In the genomic region with DNA sequence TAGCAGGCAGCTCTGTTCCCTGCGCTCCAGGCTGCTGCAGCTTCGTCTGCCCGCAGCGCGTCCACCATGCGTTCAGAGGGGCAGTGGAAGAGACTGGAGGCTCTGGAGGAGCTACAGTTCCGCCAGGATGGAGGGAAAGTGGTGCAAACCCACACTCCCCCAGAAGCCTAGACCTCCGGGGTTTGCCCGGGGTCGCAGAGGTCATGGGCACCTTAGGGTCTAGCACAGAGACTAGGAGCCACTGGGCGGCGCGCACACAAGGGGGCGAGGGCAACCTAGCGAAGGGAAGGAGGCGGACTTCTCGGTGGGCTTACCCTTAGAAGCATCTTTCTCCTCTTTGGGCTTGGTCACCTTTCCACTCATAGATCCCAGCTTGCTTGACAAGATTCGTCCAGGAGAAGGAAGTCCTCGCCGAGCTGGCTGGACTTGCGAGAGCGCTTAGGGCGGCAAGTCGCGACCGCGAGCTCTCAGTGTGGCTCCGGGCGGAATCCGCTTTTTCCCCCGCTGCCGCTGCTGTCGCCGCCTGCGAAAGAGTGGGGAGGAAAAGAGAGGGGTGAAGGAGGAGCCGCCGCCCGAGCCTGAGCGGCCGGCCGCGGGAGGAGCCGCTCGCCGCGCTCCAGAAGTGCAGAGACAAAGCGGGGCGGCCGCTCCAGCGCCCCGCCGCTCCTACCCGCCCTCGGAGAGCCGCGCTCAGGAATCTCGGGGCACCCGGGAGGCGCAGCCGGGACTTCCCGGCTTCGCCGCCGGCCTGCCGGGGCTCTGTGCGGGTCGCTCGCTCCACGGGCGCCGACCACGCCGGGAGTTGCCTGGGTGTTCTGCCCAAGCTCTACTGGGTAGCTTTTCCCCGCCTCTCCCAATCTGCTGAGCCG, we compare ENCODE assay signal across 8 mouse cellular contexts. TPM values are rescaled to one million over a fixed set of nuclear protein-coding genes. Genes with fewer than 3 reads are reported as not detected.
DNase-seq lines count a peak whose midpoint lies in the region; ATAC-seq and TF ChIP-seq lines count a peak whose summit lies in the region.

No protein-coding gene starts in this region.

- peak; percentile 63 for ATAC-seq in cerebellum, adult (ENCODE audit: insufficient number of reproducible peaks, low FRiP score, low TSS enrichment)
- ATAC-seq in forebrain, embryonic 14.5 days, result peak; percentile 70
- peak; percentile 74 for ATAC-seq in hindbrain, embryonic 16.5 days
- peak; percentile 72 for ATAC-seq in limb, embryonic 13.5 days (ENCODE audit: low FRiP score, low read depth)
- peak; percentile 61 for ATAC-seq in midbrain, postnatal 0 days (ENCODE audit: low FRiP score)
- ATAC-seq in stomach, embryonic 16.5 days (ENCODE audit: insufficient read depth, low FRiP score), result peak; percentile 63; the same call in 1 of the 2 replicates

- DNase-seq in layer of hippocampus, adult 11-12 months (ENCODE audit: low spot score), result peak; percentile 9
- no peak for DNase-seq in layer of hippocampus, adult 9-11 months
- DNase-seq in forebrain, embryonic 14.5 days (ENCODE audit: low spot score), result peak; percentile 51
- peak; percentile 22 for DNase-seq in midbrain, postnatal 0 days (ENCODE audit: low spot score)

- H3K36me3 ChIP-seq in forebrain, embryonic 14.5 days (ENCODE audit: control insufficient read depth, insufficient read depth, low read length), result no peaks in the 10 kb centered on the region
- no peaks in the 10 kb centered on the region for H3K36me3 ChIP-seq in hindbrain, embryonic 16.5 days (ENCODE audit: control insufficient read depth, insufficient read depth, low read length)
- no peaks in the 10 kb centered on the region for H3K36me3 ChIP-seq in limb, embryonic 13.5 days
- no peaks in the 10 kb centered on the region for H3K36me3 ChIP-seq in midbrain, postnatal 0 days (ENCODE audit: insufficient read depth, low read length)
- H3K36me3 ChIP-seq in stomach, embryonic 16.5 days (ENCODE audit: control insufficient read depth, insufficient read depth, low read length), result no peaks in the 10 kb centered on the region

- H3K27ac ChIP-seq in forebrain, embryonic 14.5 days (ENCODE audit: low read depth, low read length), result peak overlapping the region; percentile 84
- peak overlapping the region; percentile 72 for H3K27ac ChIP-seq in hindbrain, embryonic 16.5 days (ENCODE audit: low read depth, low read length)
- H3K27ac ChIP-seq in limb, embryonic 13.5 days, result peak overlapping the region; percentile 52; the same call in 1 of the 2 replicates
- H3K27ac ChIP-seq in midbrain, postnatal 0 days (ENCODE audit: low read depth, low read length), result peak overlapping the region; percentile 43; the same call in 1 of the 2 replicates
- H3K27ac ChIP-seq in stomach, embryonic 16.5 days (ENCODE audit: low read length), result peak overlapping the region; percentile 18

- no peak; the same call in 1 of the 2 replicates for TF ChIP-seq CTCF in midbrain, postnatal 0 days (IDR thresholded peaks at IDR 0.05)

- peak overlapping the region; percentile 46 for H3K4me3 ChIP-seq in forebrain, embryonic 14.5 days (ENCODE audit: low read depth, low read length)
- H3K4me3 ChIP-seq in hindbrain, embryonic 16.5 days (ENCODE audit: low read length), result peak overlapping the region; percentile 60
- peak overlapping the region; percentile 49 for H3K4me3 ChIP-seq in limb, embryonic 13.5 days
- H3K4me3 ChIP-seq in midbrain, postnatal 0 days (ENCODE audit: low read depth, low read length), result peak overlapping the region; percentile 54
- peak overlapping the region; percentile 51 for H3K4me3 ChIP-seq in stomach, embryonic 16.5 days (replicated peaks; ENCODE audit: low read length)

- peak overlapping the region; percentile 54 for H3K4me2 ChIP-seq in forebrain, embryonic 14.5 days (ENCODE audit: low read length)
- H3K4me2 ChIP-seq in hindbrain, embryonic 16.5 days (ENCODE audit: low read length), result peak overlapping the region; percentile 64
- peak overlapping the region; percentile 70 for H3K4me2 ChIP-seq in limb, embryonic 13.5 days (replicated peaks)
- H3K4me2 ChIP-seq in midbrain, postnatal 0 days (ENCODE audit: low read depth, low read length, poor library complexity, severe bottlenecking), result peak overlapping the region; percentile 57
- peak overlapping the region; percentile 67 for H3K4me2 ChIP-seq in stomach, embryonic 16.5 days (ENCODE audit: low read depth, low read length)

- no peaks in the 10 kb centered on the region for H3K9me3 ChIP-seq in forebrain, embryonic 14.5 days (replicated peaks; ENCODE audit: control insufficient read depth, low read length)
- H3K9me3 ChIP-seq in hindbrain, embryonic 16.5 days (ENCODE audit: control insufficient read depth, low read length), result 0 out of 2 replicates have a peak, but pooled peaks cover 2% of the 10 kb centered on the region
- no peaks in the 10 kb centered on the region for H3K9me3 ChIP-seq in limb, embryonic 13.5 days
- H3K9me3 ChIP-seq in midbrain, postnatal 0 days (ENCODE audit: low read length), result no peaks in the 10 kb centered on the region
- no peaks in the 10 kb centered on the region for H3K9me3 ChIP-seq in stomach, embryonic 16.5 days (replicated peaks; ENCODE audit: control insufficient read depth, low read length)

- no peaks in the 10 kb centered on the region for H3K4me1 ChIP-seq in forebrain, embryonic 14.5 days (ENCODE audit: control insufficient read depth, insufficient read depth, low read length)
- 0 out of 2 replicates have a peak, but pooled peaks cover 2% of the 10 kb centered on the region for H3K4me1 ChIP-seq in hindbrain, embryonic 16.5 days (ENCODE audit: control insufficient read depth, insufficient read depth, low read depth, low read length)
- H3K4me1 ChIP-seq in limb, embryonic 13.5 days, result no peaks in the 10 kb centered on the region
- H3K4me1 ChIP-seq in midbrain, postnatal 0 days (ENCODE audit: insufficient read depth, low read length), result no peaks in the 10 kb centered on the region
- H3K4me1 ChIP-seq in stomach, embryonic 16.5 days (ENCODE audit: control insufficient read depth, insufficient read depth, low read length), result no peaks in the 10 kb centered on the region

- peak overlapping the region; percentile 75 for H3K9ac ChIP-seq in forebrain, embryonic 14.5 days (ENCODE audit: low read length)
- H3K9ac ChIP-seq in hindbrain, embryonic 16.5 days (ENCODE audit: low read depth, low read length), result peak overlapping the region; percentile 75
- H3K9ac ChIP-seq in limb, embryonic 13.5 days, result peak overlapping the region; percentile 66
- H3K9ac ChIP-seq in midbrain, postnatal 0 days (replicated peaks; ENCODE audit: low read length, poor library complexity, severe bottlenecking), result peak overlapping the region; percentile 66
- peak overlapping the region; percentile 60; the same call in 1 of the 2 replicates for H3K9ac ChIP-seq in stomach, embryonic 16.5 days (ENCODE audit: low read length)

- 34% methylated on average over 61 of the region's 75 CpGs for WGBS in forebrain, embryonic 14.5 days
- WGBS in hindbrain, embryonic 16.5 days, result 24% methylated on average over 46 of the region's 75 CpGs
- 18% methylated on average over 54 of the region's 75 CpGs for WGBS in limb, embryonic 13.5 days
- 26% methylated on average over 58 of the region's 75 CpGs for WGBS in midbrain, postnatal 0 days
- WGBS in stomach, embryonic 16.5 days, result 13% methylated on average over 71 of the region's 75 CpGs

- no peaks in the 10 kb centered on the region for H3K27me3 ChIP-seq in forebrain, embryonic 14.5 days (replicated peaks; ENCODE audit: control insufficient read depth, insufficient read depth, low read length)
- H3K27me3 ChIP-seq in hindbrain, embryonic 16.5 days (replicated peaks; ENCODE audit: control insufficient read depth, insufficient read depth, low read length), result no peaks in the 10 kb centered on the region
- peaks cover 30% of the 10 kb centered on the region; the same call in 1 of the 2 replicates for H3K27me3 ChIP-seq in limb, embryonic 13.5 days
- H3K27me3 ChIP-seq in midbrain, postnatal 0 days (ENCODE audit: insufficient read depth, low read length), result no peaks in the 10 kb centered on the region
- H3K27me3 ChIP-seq in stomach, embryonic 16.5 days (ENCODE audit: control insufficient read depth, insufficient read depth, low read length), result peaks cover 4% of the 10 kb centered on the region; the same call in 1 of the 2 replicates

RNA-seq across cellular contexts. Expression of gene Fgf13, which starts 0.8 kb away (rescaled TPM):
- polyA plus RNA-seq in forebrain, embryonic 14.5 days (2014; fragmentation: Nextera tagmentation; extraction: Ambion mirVana), result 72.1 and 78.9 TPM in 2 replicates
- polyA plus RNA-seq in hindbrain, embryonic 16.5 days (2015; fragmentation: Nextera tagmentation; extraction: Ambion mirVana), result 228 and 231 TPM in 2 replicates
- polyA plus RNA-seq in limb, embryonic 13.5 days (2015; fragmentation: Nextera tagmentation; extraction: Ambion mirVana), result 18.8 and 19.9 TPM in 2 replicates
- total RNA-seq in midbrain, postnatal 0 days (2014; rRNA removed), result 150 and 210 TPM in 2 replicates
- 215 and 228 TPM in 2 replicates for polyA plus RNA-seq in midbrain, postnatal 0 days (2015; fragmentation: Nextera tagmentation; extraction: Ambion mirVana)
- polyA plus RNA-seq in stomach, embryonic 16.5 days (2015; fragmentation: Nextera tagmentation; extraction: Ambion mirVana), result 23.5 and 31.3 TPM in 2 replicates

Comparison
In these comparisons a context has a peak if more than half of its experiments do, and no peak if none do; other contexts are left out.
1. H3K27ac ChIP-seq: peak in every context shown above with its lines; median percentile 84 in forebrain, embryonic 14.5 days; 72 in hindbrain, embryonic 16.5 days; 52 in limb, embryonic 13.5 days; 43 in midbrain, postnatal 0 days; 18 in stomach, embryonic 16.5 days.